Mouse (Mus musculus) liver, embryonic 16.5 days (tissue): ENCODE measurements around the gene Slco1a5. TPM values are rescaled to one million over a fixed set of nuclear protein-coding genes. Genes with fewer than 3 reads are reported as not detected.
"Not testable (repeated sequence)": the region's sequence is repeated elsewhere in the genome, so short reads cannot be mapped to it uniquely, and the experiment has no call there.

ENCODE experiments used
- ATAC-seq: fragments of 200-750 bp; cut with Nextera tagmentation; 2 replicates; pipeline ENCODE4 v1.8.0; 2017; ENCODE audit warnings: low read depth, mild to moderate bottlenecking, moderate number of reproducible peaks, moderate library complexity
- H3K27ac ChIP-seq: fragments of 300-500 bp; sonication (generic); 2 replicates; pipeline ENCODE4 v1.5.1; 2014; ENCODE audit warnings: mild to moderate bottlenecking, low read length
- H3K27me3 ChIP-seq: fragments of 300-500 bp; sonication (generic); 2 replicates; pipeline ENCODE4 v1.6.1; 2014; ENCODE audit warnings: low read depth, low read length, mixed read lengths; ENCODE audit not compliant: control insufficient read depth, insufficient read depth
- H3K36me3 ChIP-seq: fragments of 300-500 bp; sonication (generic); 2 replicates; pipeline ENCODE4 v1.6.1; 2014; ENCODE audit warnings: mild to moderate bottlenecking; ENCODE audit not compliant: control insufficient read depth, insufficient read depth
- H3K4me1 ChIP-seq: fragments of 300-500 bp; sonication (generic); 2 replicates; pipeline ENCODE4 v1.6.1; 2014; ENCODE audit warnings: low read depth, low read length, mixed read lengths; ENCODE audit not compliant: control insufficient read depth
- H3K4me2 ChIP-seq: fragments of 300-500 bp; sonication (generic); 2 replicates; pipeline ENCODE4 v1.6.1; 2014; ENCODE audit warnings: low read depth, low read length, mixed read lengths
- H3K4me3 ChIP-seq: fragments of 300-500 bp; sonication (generic); 2 replicates; pipeline ENCODE4 v1.5.1; 2014; ENCODE audit warnings: low read depth, mild to moderate bottlenecking, low read length
- H3K9ac ChIP-seq: fragments of 300-500 bp; sonication (generic); 2 replicates; pipeline ENCODE4 v1.6.1; 2014; ENCODE audit warnings: low read depth, low read length
- H3K9me3 ChIP-seq: fragments of 300-500 bp; sonication (generic); replicated peaks from 2 replicates; pipeline ENCODE4 v1.6.1; 2016; ENCODE audit warnings: low read length; ENCODE audit not compliant: control insufficient read depth
- WGBS: fragments of 180-500 bp; shearing (Covaris S2); extraction: QIAGEN DNeasy Blood & Tissue Kit; methylation state at CpG from one replicate; pipeline ENCODE4 v1.1.7; 2014; ENCODE audit not compliant: insufficient replicate concordance; 5-methylcytosine and 5-hydroxymethylcytosine counted together
- polyA plus RNA-seq: library from polyadenylated mRNA; unstranded; fragments of >200 nt; fragmentation: Nextera tagmentation; extraction: Ambion mirVana; gene quantifications from 2 replicates; pipeline ENCODE4 v1.2.1, GENCODE M21; 2015

The Slco1a5 gene
- polyA plus RNA-seq, 1 experiment from 2014 or later: 0.05 TPM

GRCm38 (mm10) chr6:142317106-142317505 lies 5.7 kb downstream of the Slco1a5 start:
- Histone ChIP-seq H3K27me3 (no peaks in the 10 kb centered on the region), H3K27ac (no peak overlapping the region), H3K9ac (no peak overlapping the region), H3K4me3 (no peak overlapping the region), H3K36me3 (no peaks in the 10 kb centered on the region), H3K9me3 (no peaks in the 10 kb centered on the region), H3K4me1 (no peaks in the 10 kb centered on the region), H3K4me2 (no peak overlapping the region)
- no peak for ATAC-seq

DNA sequence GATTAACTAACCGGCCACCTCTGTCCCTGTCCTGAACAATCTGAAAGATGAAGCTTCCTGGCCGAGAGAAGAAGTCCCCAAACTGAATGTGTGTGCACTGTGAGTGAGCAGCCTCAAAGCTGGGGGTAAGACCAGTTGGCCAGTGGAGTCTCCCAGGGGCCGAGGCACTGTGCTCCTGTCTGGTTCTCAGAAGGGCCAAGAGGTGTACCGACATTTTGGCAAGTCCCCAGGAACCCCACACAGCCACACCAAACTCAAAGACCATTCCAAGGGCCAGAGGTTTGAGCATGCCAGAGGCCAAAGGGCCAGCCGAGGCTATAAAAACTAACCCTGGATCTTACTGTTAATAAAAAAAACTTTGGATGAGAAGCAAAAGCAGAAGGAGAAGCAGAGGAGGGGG lies 8.5 kb downstream of the Slco1a5 start:
- Histone ChIP-seq H3K27me3 (no peaks in the 10 kb centered on the region), H3K4me2 (no peak overlapping the region), H3K4me1 (no peaks in the 10 kb centered on the region), H3K9ac (no peak overlapping the region), H3K36me3 (no peaks in the 10 kb centered on the region), H3K9me3 (no peaks in the 10 kb centered on the region; the same call in 1 of the 2 replicates), H3K27ac (no peak overlapping the region), H3K4me3 (no peak overlapping the region)
- WGBS: 47% methylated on average over 5 of the region's 5 CpGs
- no peak for ATAC-seq

GRCm38 (mm10) chr6:142305076-142305475 lies 17.7 kb downstream of the Slco1a5 start:
- H3K27me3 ChIP-seq: no peaks in the 10 kb centered on the region
- H3K4me2 ChIP-seq: no peak overlapping the region
- ATAC-seq: no peak
- no peak overlapping the region for H3K27ac ChIP-seq
- H3K4me3 ChIP-seq: no peak overlapping the region
- no peaks in the 10 kb centered on the region for H3K36me3 ChIP-seq
- H3K9me3 ChIP-seq: no peaks in the 10 kb centered on the region; the same call in 1 of the 2 replicates
- no peak overlapping the region for H3K9ac ChIP-seq
- no peaks in the 10 kb centered on the region for H3K4me1 ChIP-seq

- WGBS: 50% methylated on average over 4 of the region's 4 CpGs
- Histone ChIP-seq H3K4me2 (no peak within 1 kb of the TSS), H3K4me3 (no peak within 1 kb of the TSS), H3K27ac (no peak within 1 kb of the TSS), H3K27me3 (no peaks in the 10 kb centered on the region), H3K9ac (no peak within 1 kb of the TSS), H3K4me1 (no peaks in the 10 kb centered on the region), H3K9me3 (no peaks in the 10 kb centered on the region), H3K36me3 (no peaks in the 10 kb centered on the region)
- no peak for ATAC-seq
Measured at GRCm38 (mm10) chr6:142298098-142298497, 24.7 kb downstream of the Slco1a5 start, which contains the start of gene Iapp. Gene Iapp, plus strand, starts transcription at chr6:142298423.

- Histone ChIP-seq H3K4me1 (no peaks in the 10 kb centered on the region), H3K4me3 (no peak overlapping the region), H3K36me3 (no peaks in the 10 kb centered on the region), H3K4me2 (no peak overlapping the region), H3K9ac (no peak overlapping the region), H3K27me3 (no peaks in the 10 kb centered on the region), H3K27ac (no peak overlapping the region), H3K9me3 (no peaks in the 10 kb centered on the region)
- WGBS: 62% methylated on average over 12 of the region's 12 CpGs
- no peak for ATAC-seq
Measured at GRCm38 (mm10) chr6:142289413-142290118, 33.2 kb downstream of the Slco1a5 start.

GRCm38 (mm10) chr6:142275721-142276442 lies 46.9 kb downstream of the Slco1a5 start:
- no peak for ATAC-seq

DNA sequence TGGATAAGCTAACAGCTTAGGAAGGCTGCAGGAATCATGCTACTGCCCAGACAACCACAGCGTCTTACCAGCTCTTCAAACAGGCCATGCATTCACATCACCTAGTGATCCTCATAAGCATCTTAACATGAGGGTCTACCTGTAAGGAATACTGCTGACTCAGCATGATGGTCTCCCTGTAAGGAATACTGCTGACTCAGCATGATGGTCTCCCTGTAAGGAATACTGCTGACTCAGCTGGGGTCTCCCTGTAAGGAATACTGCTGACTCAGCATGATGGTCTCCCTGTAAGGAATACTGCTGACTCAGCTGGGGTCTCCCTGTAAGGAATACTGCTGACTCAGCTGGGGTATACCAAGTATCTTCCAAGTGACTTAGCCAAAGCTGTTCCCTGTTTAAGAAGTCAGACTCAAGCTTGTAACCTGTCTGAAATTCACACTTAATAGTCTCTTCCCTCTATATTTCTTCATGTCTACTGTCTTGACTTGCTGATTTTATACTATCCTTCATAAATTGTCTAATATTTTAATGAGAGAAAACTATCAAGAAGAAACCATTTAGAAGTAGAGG lies 72.0 kb downstream of the Slco1a5 start:
- not testable (repeated sequence) for H3K27me3 ChIP-seq, H3K4me3 ChIP-seq, H3K4me1 ChIP-seq, H3K9me3 ChIP-seq, H3K9ac ChIP-seq, ATAC-seq, H3K27ac ChIP-seq, H3K36me3 ChIP-seq, H3K4me2 ChIP-seq
- WGBS: 46% methylated on average over 1 of the region's 1 CpGs

More at GRCm38 (mm10) chr6:142275721-142276442, 46.9 kb downstream of the Slco1a5 start:
- H3K9me3 ChIP-seq: no peaks in the 10 kb centered on the region
- H3K36me3 ChIP-seq: no peaks in the 10 kb centered on the region
- H3K9ac ChIP-seq: no peak overlapping the region
- H3K4me3 ChIP-seq: no peak overlapping the region
- no peak overlapping the region for H3K4me2 ChIP-seq
- H3K27ac ChIP-seq: no peak overlapping the region
- H3K4me1 ChIP-seq: no peaks in the 10 kb centered on the region
- no peaks in the 10 kb centered on the region for H3K27me3 ChIP-seq
- WGBS: 15% methylated on average over 4 of the region's 4 CpGs

- no peak for ATAC-seq
Measured at GRCm38 (mm10) chr6:142245065-142245464, 77.7 kb downstream of the Slco1a5 start.

GRCm38 (mm10) chr6:142239468-142239867 lies 83.3 kb downstream of the Slco1a5 start:
- Histone ChIP-seq H3K9ac (no peak overlapping the region), H3K9me3 (peaks cover under 1% of the 10 kb centered on the region; the same call in 1 of the 2 replicates), H3K4me3 (no peak overlapping the region), H3K4me2 (no peak overlapping the region), H3K36me3 (no peaks in the 10 kb centered on the region), H3K27me3 (no peaks in the 10 kb centered on the region), H3K4me1 (no peaks in the 10 kb centered on the region), H3K27ac (no peak overlapping the region)
- 56% methylated on average over 1 of the region's 1 CpGs for WGBS
- ATAC-seq: no peak

More at GRCm38 (mm10) chr6:142245065-142245464, 77.7 kb downstream of the Slco1a5 start:
- Histone ChIP-seq H3K9me3 (no peaks in the 10 kb centered on the region), H3K27ac (no peak overlapping the region), H3K4me2 (no peak overlapping the region), H3K27me3 (no peaks in the 10 kb centered on the region), H3K4me3 (no peak overlapping the region), H3K9ac (no peak overlapping the region), H3K4me1 (no peaks in the 10 kb centered on the region), H3K36me3 (no peaks in the 10 kb centered on the region)
- 58% methylated on average over 5 of the region's 5 CpGs for WGBS
